Mouse (Mus musculus) liver, postnatal 0 days (tissue): ENCODE measurements at regions not wholly inside any gene's neighbourhood (a gene's known extent, or its start where the extent isn't known, plus 50 kb on each side); places are given as distances from the start of the nearest gene placed in this dataset.

Source experiments
- ATAC-seq: fragments of 200-750 bp; cut with Nextera tagmentation; 2 replicates; pipeline ENCODE4 v1.8.0; 2017; ENCODE audit warnings: mild to moderate bottlenecking, moderate library complexity
- DNase-seq: peaks from one replicate; pipeline ENCODE4 v3.0.0-alpha.2; 2016
- H3K27ac ChIP-seq: fragments of 300-500 bp; sonication (generic); 2 replicates; pipeline ENCODE4 v1.5.1; 2014; ENCODE audit warnings: antibody characterized with exemption, moderate library complexity, mild to moderate bottlenecking, low read depth
- H3K27me3 ChIP-seq: fragments of 300-500 bp; sonication (generic); 2 replicates; pipeline ENCODE4 v1.6.1; 2014; ENCODE audit warnings: low read length, control low read depth, mixed read lengths; ENCODE audit not compliant: insufficient read depth
- H3K36me3 ChIP-seq: fragments of 300-500 bp; sonication (generic); replicated peaks from 2 replicates; pipeline ENCODE4 v1.6.1; 2014; ENCODE audit warnings: mild to moderate bottlenecking, control low read depth, low read length, moderate library complexity, mixed read lengths; ENCODE audit not compliant: insufficient read depth
- H3K4me1 ChIP-seq: fragments of 300-500 bp; sonication (generic); 2 replicates; pipeline ENCODE4 v1.6.1; 2014; ENCODE audit warnings: antibody characterized with exemption, mild to moderate bottlenecking, control low read depth; ENCODE audit not compliant: insufficient read depth
- H3K4me2 ChIP-seq: fragments of 300-500 bp; sonication (generic); 2 replicates; pipeline ENCODE4 v1.6.1; 2014; ENCODE audit warnings: low read depth, mild to moderate bottlenecking, low read length, moderate library complexity, mixed read lengths
- H3K4me3 ChIP-seq: fragments of 300-500 bp; sonication (generic); 2 replicates; pipeline ENCODE4 v1.5.1; 2014; ENCODE audit warnings: low read depth, low read length
- H3K9ac ChIP-seq: fragments of 300-500 bp; sonication (generic); replicated peaks from 2 replicates; pipeline ENCODE4 v1.6.1; 2014; ENCODE audit warnings: mild to moderate bottlenecking, moderate library complexity
- H3K9me3 ChIP-seq: fragments of 300-500 bp; sonication (generic); 2 replicates; pipeline ENCODE4 v1.6.1; 2016; ENCODE audit warnings: mild to moderate bottlenecking, control low read depth, low read length, mixed read lengths
- CTCF ChIP-seq: sonication (generic); IDR thresholded peaks from 2 replicates; pipeline ENCODE4 v1.5.1; 2016; ENCODE audit warnings: antibody characterized with exemption, low read depth
- EP300 ChIP-seq: IDR thresholded peaks from 2 replicates; pipeline ENCODE4 v1.6.1; 2016; ENCODE audit warnings: antibody characterized with exemption, low read depth, mild to moderate bottlenecking
- WGBS: fragments of 180-500 bp; shearing (Covaris S2); extraction: QIAGEN DNeasy Blood & Tissue Kit; methylation state at CpG from one replicate; pipeline ENCODE4 v1.1.7; 2014; ENCODE audit not compliant: insufficient replicate concordance; 5-methylcytosine and 5-hydroxymethylcytosine counted together

DNA sequence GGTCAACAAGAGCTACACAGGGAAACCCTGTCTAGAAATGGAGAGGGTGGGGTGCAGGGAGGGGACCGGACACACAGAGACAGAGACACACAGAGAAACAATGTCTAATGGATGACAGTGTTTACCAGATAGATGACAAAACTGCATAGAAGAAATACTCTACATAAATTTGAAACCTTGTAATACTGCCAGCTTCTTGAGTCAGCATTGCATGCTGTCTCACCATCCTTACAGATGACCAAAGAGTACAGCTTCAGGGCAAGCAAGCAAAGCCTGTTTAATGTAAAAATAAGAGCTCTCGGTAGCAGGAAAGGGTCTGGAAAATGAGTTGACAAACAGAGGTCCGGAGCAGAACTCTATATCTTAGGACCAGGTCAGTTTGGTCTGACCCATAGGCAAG, 189.5 kb downstream of the Mreg start:
- Histone ChIP-seq H3K4me2 (no peak overlapping the region), H3K27ac (no peak overlapping the region), H3K4me3 (no peak overlapping the region), H3K9me3 (no peaks in the 10 kb centered on the region), H3K36me3 (no peaks in the 10 kb centered on the region), H3K27me3 (no peaks in the 10 kb centered on the region), H3K4me1 (0 out of 2 replicates have a peak, but pooled peaks cover 3% of the 10 kb centered on the region), H3K9ac (no peak overlapping the region)
- ATAC-seq (no peak), DNase-seq (no peak)
- WGBS, result 79% methylated on average over 3 of the region's 3 CpGs
- TF ChIP-seq CTCF (no peak), EP300 (no peak)

- no peak for ATAC-seq
- DNase-seq, result no peak
- Histone ChIP-seq H3K4me1 (0 out of 2 replicates have a peak, but pooled peaks cover 10% of the 10 kb centered on the region), H3K27ac (no peak overlapping the region), H3K4me2 (no peak overlapping the region), H3K9ac (no peak overlapping the region), H3K9me3 (no peaks in the 10 kb centered on the region), H3K27me3 (no peaks in the 10 kb centered on the region), H3K4me3 (no peak overlapping the region), H3K36me3 (no peaks in the 10 kb centered on the region)
- TF ChIP-seq CTCF, result no peak
- TF ChIP-seq EP300, result no peak
- 54% methylated on average over 4 of the region's 4 CpGs for WGBS
Observed at GRCm38 (mm10) chr1:72018479-72019222, 193.5 kb downstream of the Mreg start.

- Histone ChIP-seq H3K9me3 (no peaks in the 10 kb centered on the region), H3K9ac (no peak overlapping the region), H3K36me3 (no peaks in the 10 kb centered on the region), H3K4me2 (no peak overlapping the region), H3K4me3 (no peak overlapping the region), H3K4me1 (0 out of 2 replicates have a peak, but pooled peaks cover 10% of the 10 kb centered on the region), H3K27ac (no peak overlapping the region), H3K27me3 (no peaks in the 10 kb centered on the region)
- DNase-seq (no peak), ATAC-seq (no peak)
- 65% methylated on average over 1 of the region's 1 CpGs for WGBS
- no peak for TF ChIP-seq EP300
- TF ChIP-seq CTCF, result no peak
Observed at GRCm38 (mm10) chr1:72017814-72018478, 194.2 kb downstream of the Mreg start.

DNA sequence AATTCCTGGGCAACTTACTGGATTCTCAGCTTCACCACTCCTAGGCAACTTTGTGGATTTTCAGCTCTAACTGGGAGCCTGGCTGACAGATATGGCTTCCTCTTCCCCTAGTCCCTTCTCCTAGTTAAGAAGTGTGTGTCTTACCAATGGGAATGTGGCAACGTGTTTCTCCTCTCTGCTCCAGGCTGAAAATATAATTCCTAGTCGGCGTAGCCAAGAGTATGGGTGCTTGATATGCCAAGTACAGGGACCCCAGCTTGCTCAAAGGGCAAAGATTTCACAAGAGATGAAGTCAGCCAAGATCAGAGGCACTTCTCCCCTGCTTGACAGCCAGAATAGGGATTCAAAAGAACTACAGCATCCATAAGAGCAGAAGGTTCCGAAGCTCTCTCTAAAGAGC, 196.6 kb downstream of the Mreg start:
- H3K27ac ChIP-seq, result no peak overlapping the region
- H3K9me3 ChIP-seq, result no peaks in the 10 kb centered on the region
- no peak overlapping the region for H3K4me2 ChIP-seq
- TF ChIP-seq CTCF (no peak), EP300 (no peak)
- 0 out of 2 replicates have a peak, but pooled peaks cover 13% of the 10 kb centered on the region for H3K4me1 ChIP-seq
- H3K36me3 ChIP-seq, result no peaks in the 10 kb centered on the region
- H3K27me3 ChIP-seq, result no peaks in the 10 kb centered on the region
- no peak for ATAC-seq
- no peak for DNase-seq
- H3K4me3 ChIP-seq, result no peak overlapping the region
- WGBS, result 84% methylated on average over 4 of the region's 4 CpGs
- no peak overlapping the region for H3K9ac ChIP-seq

DNA sequence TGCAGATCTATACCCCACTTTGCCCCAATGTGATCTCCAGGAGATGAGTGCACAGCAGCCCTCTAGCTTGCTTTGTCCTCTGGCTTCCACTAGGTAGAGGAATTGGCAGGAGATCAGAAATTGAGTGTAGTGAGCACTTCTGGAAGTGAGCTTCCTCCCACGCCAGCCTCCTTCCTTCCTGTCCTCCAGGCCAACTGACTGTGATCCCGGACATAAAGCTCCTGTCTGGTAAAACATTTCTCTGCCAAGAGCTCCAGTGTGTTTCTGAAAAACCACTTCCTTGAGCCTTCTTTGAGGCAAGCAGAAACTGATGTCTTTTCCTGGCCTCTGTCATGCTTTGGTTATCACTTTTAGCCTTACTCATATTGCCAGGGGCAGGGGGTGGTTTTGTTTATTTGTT, 197.5 kb downstream of the Mreg start:
- Histone ChIP-seq H3K9ac (no peak overlapping the region), H3K9me3 (no peaks in the 10 kb centered on the region), H3K4me1 (peaks cover 16% of the 10 kb centered on the region), H3K4me3 (no peak overlapping the region), H3K36me3 (no peaks in the 10 kb centered on the region), H3K27me3 (no peaks in the 10 kb centered on the region), H3K4me2 (no peak overlapping the region), H3K27ac (no peak overlapping the region)
- WGBS, result 34% methylated on average over 2 of the region's 2 CpGs
- TF ChIP-seq EP300 (no peak), CTCF (no peak)
- ATAC-seq (no peak), DNase-seq (no peak)

GRCm38 (mm10) chr1:72013863-72014262, 198.2 kb downstream of the Mreg start:
- no peaks in the 10 kb centered on the region for H3K9me3 ChIP-seq
- H3K27me3 ChIP-seq, result no peaks in the 10 kb centered on the region
- no peaks in the 10 kb centered on the region for H3K36me3 ChIP-seq
- ATAC-seq (no peak), DNase-seq (no peak)
- 64% methylated on average over 7 of the region's 7 CpGs for WGBS
- peaks cover 22% of the 10 kb centered on the region for H3K4me1 ChIP-seq
- no peak overlapping the region for H3K27ac ChIP-seq
- no peak overlapping the region for H3K9ac ChIP-seq
- no peak overlapping the region for H3K4me2 ChIP-seq
- TF ChIP-seq EP300 (no peak), CTCF (no peak)
- no peak overlapping the region for H3K4me3 ChIP-seq
